Mouse (Mus musculus) frontal cortex, adult (tissue): Measurements from ENCODE around the gene Dok4.

Experiments used
- ATAC-seq: cut with Nextera tagmentation; 2 replicates; pipeline ENCODE4 v1.9.2; 2017; ENCODE audit warnings: mild to moderate bottlenecking, moderate library complexity, mixed read lengths; ENCODE audit not compliant: low TSS enrichment

Gene Dok4

DNA sequence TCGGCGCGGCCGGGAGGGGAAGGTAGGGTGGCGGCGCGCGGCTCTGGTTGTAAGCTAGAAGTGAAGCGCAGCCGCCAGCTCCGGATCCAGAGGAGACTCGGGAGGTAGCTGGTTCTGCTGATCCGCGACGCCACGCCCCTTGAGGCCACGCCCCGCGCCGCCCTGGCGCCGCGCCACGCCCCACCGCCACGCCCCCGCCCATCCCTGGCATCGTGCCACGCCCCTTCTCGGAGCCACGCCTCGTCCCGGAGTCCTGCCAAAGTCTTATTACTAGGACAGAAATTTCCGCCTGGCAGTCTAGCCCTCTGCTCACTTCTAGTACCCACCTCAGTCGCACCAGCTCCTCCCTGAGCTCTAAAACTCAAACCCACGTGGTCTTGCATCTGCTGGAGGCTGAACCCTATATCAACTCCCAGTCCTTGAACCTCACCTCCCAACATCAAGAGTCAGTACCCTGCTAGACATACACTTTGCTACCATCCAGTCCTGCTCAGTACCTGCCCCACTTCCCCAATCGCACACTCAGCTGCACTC is at the start of gene Dok4:
Gene Dok4 (minus strand): TSS at position 134 of the 534 bp plus-strand sequence.
- ATAC-seq, result peak; percentile 68

GRCm38 (mm10) chr8:94923405-94923804 is 47.3 kb upstream of the Dok4 start, which contains the start of gene Adgrg5:
Gene Adgrg5, plus strand, starts transcription at chr8:94923694.
- ATAC-seq, result no peak

DNA sequence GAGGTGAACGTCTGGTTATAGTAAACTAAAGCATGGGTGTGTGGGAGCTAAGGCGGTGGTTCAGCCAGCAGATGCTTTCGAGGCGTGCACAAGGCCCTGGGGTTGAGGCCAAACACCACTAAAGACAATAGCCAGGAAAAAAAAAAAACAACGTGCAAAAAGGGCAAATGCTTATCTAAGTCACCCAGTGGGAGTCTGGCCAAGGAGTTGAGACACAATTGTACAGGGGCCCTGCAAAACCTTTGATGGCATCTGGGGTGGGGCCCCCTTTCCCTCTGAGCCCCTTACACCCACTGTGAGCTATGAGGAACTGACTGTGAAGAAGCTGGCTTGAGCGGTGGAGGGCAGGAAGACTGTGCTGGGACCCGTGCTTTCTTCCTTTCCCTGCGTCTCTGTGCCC is 46.5 kb upstream of the Dok4 start:
- no peak for ATAC-seq

DNA sequence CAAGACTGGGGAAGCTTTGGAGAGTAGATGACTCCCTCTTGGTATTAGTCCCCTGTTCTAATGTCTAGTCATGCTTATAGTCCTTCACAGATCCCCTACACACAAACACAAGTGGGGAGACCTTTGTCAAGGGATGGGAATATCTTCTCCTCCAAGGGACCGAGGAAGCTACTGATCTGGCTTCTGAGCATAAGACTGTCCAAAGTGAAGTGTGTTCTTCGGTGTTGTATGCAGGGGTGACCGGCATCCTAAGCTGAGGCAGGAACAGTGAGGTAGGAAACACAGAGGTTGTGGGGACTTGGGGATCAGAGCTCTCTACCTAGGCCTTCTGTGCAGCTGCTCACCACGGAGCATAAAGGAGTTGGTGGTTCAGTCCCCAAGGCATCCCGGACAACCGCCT is 46.0 kb upstream of the Dok4 start:
- no peak for ATAC-seq

- ATAC-seq, result no peak
These were observed 43.1 kb upstream of the Dok4 start for GRCm38 (mm10) chr8:94919256-94919655.

- no peak for ATAC-seq
These were observed 41.8 kb upstream of the Dok4 start, which contains the start of gene Ccdc102a for GRCm38 (mm10) chr8:94917851-94918495. Gene Ccdc102a, minus strand, starts transcription at chr8:94918098.

DNA sequence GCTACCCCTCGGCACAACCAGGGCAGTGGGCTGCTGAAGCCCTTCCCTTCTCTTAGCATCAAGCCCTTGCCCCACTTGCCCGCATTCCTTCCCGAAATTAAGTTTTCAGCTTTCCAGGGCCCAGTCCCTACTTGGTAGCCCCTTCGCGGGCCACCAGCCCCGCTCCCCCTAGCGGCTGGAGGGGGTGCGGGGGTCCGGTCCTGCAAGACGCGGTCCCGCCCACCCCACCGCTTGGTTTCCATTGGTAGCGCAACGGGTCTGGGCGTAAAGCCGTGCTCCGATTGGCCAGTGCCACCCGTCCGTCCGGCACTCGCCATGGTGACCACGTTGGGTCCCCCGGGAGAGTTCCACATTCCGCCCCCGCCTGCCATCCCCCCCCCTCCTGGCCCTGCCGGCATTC is 41.2 kb upstream of the Dok4 start:
- peak; percentile 64 for ATAC-seq

DNA sequence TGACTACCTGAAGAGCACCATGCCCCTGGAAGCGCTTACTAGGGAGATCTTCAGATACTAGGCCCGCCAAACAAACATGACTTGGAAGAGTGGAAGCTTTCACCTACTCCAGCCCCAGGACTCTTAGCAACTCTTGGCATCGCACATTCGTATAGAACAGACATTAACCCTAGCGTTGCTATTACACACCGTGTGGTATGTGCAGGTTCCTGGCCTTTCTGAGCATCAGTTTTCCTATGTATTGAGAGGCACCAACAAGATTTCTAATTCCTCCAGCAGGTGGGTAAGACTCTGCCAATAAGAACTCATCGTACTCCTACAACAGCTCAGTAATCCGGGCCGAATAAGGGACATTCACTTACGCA is 40.8 kb upstream of the Dok4 start:
- ATAC-seq, result no peak

DNA sequence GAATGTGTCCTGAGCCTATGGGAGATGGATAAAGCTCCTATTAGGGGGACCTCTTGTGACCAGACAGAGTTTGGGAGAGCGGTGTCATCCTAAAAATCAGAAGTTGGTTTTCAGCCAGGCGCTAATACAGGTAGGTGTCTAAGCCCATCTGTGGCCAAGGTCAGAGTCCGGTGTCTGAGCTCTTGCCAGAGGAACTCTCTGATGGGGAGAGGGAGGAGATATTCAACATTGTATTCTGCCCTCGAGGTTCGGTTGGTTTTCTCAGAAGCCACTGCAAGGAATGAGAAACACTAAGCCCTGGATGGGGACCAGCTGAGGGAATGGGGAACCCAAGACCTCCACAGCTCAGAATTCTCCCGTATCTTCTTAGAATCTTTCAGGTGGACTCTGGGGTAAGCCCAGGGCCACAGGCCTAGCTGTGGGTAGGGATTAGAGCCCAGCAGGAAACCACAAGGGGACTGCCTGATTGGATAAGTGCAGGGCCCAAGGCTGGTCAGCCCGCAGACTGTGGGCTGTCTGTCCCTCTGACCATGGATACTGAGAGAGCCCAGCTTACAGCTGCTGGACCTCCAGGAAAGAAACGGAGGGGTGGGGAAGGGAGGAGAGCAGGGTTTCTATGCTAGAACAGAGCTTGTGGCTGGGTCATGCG is 40.3 kb upstream of the Dok4 start:
- no peak for ATAC-seq

DNA sequence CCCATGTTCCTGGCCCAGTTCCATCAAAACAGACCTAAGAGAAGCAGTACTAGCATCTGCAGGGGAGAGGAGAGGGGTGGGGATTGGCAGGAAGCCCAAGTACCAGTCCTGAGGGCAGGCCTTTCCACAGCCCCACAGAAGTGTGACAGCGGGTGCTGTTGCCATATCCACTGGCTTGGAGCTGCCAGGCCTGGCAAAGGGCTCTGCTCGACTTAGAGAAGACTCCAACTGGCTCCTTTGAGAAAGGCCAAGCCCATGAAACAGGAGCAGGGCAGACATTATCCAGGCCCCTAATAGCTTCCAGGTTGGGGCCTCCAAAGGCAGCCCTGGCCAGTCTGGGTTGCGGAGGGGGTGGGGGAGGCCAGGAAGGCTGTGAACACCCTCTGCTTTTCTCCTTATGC is 38.6 kb upstream of the Dok4 start:
- no peak for ATAC-seq

- no peak for ATAC-seq
These were observed 38.1 kb upstream of the Dok4 start for GRCm38 (mm10) chr8:94914256-94914655.

DNA sequence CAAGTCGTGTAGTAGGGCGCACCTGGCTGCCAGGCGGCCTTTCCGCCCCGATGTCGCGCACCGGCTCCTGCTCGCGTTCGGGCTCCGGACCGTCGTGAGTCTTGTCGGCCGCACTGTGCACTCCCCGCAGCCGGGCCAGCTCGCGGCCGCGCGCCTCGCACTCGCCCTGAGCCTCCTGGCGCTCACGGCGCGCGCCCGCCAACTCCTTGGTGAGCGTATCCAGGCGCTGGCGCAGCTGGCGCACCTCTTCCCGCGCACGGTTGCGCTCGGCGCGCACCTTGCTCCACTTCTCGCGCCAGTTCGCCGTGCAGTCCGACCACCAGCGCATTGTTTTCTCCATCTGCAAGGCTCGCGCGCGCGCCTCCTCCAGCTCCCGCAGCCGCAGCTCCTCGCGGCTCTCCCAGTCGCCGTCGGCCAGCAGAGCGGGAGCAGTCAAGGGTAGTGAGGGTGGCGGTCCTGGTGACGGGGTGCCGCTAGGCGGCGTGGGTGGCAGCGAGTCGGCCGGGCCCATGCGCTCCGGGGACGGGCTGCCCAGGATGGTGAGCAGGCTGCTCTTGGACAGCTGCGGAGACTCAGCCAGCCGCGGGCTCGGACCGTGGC is 37.0 kb upstream of the Dok4 start:
- peak; percentile 69 for ATAC-seq

DNA sequence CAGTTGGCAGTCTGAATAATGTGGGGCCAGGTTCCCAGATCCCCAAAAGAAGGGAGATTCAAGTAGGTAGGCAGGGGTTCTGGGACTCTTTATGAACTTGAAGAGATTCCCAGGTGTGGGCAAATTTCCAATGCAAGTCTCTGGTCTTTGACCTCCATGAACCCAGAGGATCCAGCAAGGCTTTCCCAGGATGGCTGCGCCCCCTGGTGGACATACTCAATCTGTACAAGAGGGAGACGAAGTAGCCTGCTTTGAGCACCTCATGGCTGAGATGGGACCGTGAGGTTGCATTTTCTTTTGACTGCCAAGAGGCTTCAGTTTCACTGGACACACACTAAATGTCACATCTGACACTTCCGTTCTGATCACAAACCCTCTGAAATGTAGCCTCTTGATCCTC is 32.7 kb upstream of the Dok4 start:
- peak; percentile 73 for ATAC-seq

DNA sequence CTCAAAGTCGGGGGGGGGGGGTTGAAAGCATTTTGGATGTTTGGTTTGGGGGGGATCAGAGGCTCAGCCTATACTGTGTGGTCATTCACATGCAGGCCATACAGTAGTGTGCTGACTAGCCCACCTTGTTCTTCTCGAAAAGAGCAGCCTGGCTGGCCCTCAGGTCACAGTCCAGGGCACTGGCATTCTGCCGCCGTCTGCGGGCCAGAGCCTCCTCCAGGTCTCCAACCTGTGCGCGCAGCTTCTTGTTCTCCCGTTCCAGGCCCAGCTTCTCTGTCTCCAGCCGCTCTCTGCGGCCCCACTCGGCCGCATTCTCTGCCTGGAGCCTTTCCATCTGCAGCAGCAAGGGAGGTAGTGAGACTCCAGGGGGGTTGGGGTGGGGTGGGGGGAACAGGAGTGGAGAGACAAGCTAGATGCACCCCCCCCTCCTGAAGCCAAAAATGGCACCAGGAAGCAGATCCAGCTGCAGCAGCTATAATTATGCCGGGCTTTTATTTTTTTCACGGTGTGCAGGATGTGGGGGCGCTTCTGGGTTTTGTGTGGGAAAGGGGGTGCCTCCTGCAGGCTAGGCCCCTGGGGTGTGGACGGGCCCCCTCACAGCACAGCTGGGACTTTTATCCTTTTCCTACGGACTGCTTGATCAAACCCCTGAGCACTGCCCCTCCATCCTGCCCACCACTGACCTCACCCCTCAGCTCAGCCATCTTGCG is 31.6 kb upstream of the Dok4 start:
- ATAC-seq, result no peak

GRCm38 (mm10) chr8:94904450-94905175 is 28.5 kb upstream of the Dok4 start:
- ATAC-seq, result no peak

- no peak for ATAC-seq
These were observed 27.6 kb upstream of the Dok4 start for GRCm38 (mm10) chr8:94903709-94904108.

DNA sequence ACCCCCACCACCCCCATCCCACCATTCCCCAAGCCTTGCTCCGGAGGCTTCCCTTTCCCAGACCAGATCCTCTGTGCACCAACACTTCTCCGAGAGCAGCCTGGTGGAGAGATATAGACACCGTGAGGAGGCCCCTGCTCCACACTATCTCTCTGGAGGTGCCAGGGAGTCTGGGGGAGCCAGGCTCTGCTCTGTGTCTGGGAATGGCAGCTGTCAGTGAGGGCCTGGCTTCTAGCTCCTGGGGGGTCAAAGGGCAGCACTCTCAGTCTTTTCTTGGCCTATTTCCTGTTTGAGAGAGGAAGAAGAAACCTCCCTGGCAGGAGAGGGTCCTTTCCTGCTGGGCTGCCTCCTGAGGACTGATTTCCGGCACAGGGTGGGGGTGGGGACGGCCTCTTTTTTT is 24.9 kb upstream of the Dok4 start:
- no peak for ATAC-seq

DNA sequence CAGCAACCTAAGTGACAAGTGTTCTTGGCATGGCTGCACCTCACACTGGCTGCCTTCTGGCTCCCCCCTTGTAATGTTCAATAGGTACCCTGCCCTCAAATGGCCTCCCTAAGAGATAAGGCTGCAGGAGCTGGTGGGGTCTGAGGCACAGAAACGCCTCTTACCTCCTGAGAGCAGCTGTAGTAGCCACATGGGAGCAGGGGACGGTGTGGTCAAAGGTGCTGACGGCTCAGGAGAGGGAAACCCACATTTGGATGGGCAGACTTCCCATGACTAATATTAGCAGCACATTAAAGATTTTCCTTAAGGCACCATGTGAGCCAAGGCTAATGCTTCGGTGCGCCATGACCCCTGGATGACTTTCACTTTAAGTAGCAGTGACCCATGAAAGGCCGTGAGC is 24.5 kb upstream of the Dok4 start:
- ATAC-seq, result no peak

DNA sequence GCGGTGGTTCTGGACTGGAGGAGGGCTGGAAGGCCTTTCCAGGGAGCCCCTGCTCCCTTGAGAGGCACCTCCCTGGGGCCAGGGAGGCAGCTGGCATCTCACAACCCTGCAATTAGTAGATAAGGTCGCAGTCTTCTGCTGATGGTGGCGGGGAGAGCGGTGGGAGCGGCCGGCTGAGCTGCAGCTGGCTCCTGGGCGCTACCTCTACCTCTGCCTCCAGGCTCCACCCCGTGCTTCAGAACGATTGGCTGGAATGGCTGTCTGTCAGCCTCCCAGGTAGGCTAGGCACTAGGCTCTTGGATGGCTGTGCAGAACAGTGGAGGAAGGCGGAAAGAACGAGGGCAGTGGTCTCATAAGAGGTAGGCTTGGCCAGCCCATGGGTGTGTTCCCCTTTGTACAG is 23.1 kb upstream of the Dok4 start:
- ATAC-seq, result no peak

- no peak for ATAC-seq
These were observed 16.8 kb upstream of the Dok4 start for GRCm38 (mm10) chr8:94892917-94893316.

DNA sequence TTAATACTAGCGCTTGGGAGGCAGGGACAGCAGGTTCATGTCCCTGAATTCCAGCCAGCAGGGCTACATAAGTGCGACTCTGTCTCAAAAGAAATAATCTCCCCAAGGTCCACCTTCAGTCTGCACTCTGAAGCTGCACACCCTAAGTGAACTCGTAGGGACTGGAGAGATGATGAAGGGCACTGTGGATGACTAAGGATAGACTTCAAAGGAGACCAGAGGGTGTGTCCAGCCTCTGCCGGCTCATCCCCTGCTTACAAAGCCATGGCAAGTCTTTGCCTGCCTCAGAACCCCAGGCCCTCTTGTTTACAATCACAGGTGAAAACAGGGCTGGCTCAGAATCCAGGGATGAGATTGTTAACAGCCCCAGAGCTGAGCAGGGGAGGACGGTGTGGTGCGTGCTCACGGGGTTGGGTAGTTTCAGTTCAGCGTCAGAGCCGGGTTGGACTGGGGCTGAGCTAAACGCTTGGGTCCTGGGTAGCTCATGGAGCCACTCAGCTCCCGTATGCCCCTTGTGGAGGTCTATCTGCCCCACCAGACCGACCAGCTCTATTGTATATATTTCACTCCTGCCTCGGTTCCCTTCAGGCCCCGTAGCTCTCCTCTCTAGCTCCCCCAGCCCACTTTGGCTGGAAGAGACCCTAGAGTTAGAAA is 12.4 kb upstream of the Dok4 start:
- ATAC-seq, result no peak
